Mouse (Mus musculus): ENCODE measurements around the gene Rgl3. TPM values are rescaled to one million over a fixed set of nuclear protein-coding genes. Genes with fewer than 3 reads are reported as not detected.

Gene Rgl3
- total RNA-seq, 2 experiments from 2014 or later = 1.7 to 1.9 TPM

- no peak for DNase-seq
Measured at GRCm38 (mm10) chr9:21947540-21948130, 41.6 kb downstream of the Rgl3 start.

- no peak for DNase-seq
Measured at GRCm38 (mm10) chr9:21944267-21944666, 45.0 kb downstream of the Rgl3 start.

- DNase-seq = no peak
Measured at GRCm38 (mm10) chr9:21943638-21944037, 45.6 kb downstream of the Rgl3 start.

GRCm38 (mm10) chr9:21943046-21943445 is 46.2 kb downstream of the Rgl3 start:
- no peak for DNase-seq

- DNase-seq = no peak
Measured at GRCm38 (mm10) chr9:21938234-21938855, 50.9 kb downstream of the Rgl3 start.

- peak in 1 of 2 experiments; percentile 51 for DNase-seq
Measured at GRCm38 (mm10) chr9:21937711-21938175, 51.5 kb downstream of the Rgl3 start.

- peak; percentile 97 for DNase-seq
Measured at GRCm38 (mm10) chr9:21936692-21937570, 52.3 kb downstream of the Rgl3 start, which contains the start of gene Plppr2. Gene Plppr2 (plus strand): TSS chr9:21937033.

GRCm38 (mm10) chr9:21935466-21936131 is 53.6 kb downstream of the Rgl3 start:
- DNase-seq = no peak

GRCm38 (mm10) chr9:21934021-21934420 is 55.2 kb downstream of the Rgl3 start:
- no peak for DNase-seq

- no peak for DNase-seq
Measured at GRCm38 (mm10) chr9:21932445-21933137, 56.7 kb downstream of the Rgl3 start.

GRCm38 (mm10) chr9:21932006-21932405 is 57.2 kb downstream of the Rgl3 start:
- DNase-seq = no peak

DNA sequence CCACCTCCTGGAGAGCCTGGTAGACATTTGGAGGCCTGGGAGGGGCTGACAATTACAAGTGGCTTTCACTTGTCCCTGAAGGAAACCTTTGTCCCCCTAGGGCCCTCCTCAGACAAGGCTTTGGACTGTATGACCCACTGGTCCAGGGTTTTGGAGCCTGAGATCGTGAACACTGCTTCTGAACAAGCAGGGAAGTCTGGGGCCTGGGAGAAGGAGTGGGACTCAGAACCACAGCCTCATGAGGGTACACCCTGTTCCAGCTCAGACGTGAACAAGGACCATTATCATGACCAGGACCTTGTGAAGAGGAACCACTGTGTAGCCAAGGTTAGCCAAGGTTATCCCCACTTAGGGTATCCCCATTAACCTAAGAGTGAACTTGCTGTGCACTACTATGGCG is 60.0 kb downstream of the Rgl3 start:
- no peak for DNase-seq

DNA sequence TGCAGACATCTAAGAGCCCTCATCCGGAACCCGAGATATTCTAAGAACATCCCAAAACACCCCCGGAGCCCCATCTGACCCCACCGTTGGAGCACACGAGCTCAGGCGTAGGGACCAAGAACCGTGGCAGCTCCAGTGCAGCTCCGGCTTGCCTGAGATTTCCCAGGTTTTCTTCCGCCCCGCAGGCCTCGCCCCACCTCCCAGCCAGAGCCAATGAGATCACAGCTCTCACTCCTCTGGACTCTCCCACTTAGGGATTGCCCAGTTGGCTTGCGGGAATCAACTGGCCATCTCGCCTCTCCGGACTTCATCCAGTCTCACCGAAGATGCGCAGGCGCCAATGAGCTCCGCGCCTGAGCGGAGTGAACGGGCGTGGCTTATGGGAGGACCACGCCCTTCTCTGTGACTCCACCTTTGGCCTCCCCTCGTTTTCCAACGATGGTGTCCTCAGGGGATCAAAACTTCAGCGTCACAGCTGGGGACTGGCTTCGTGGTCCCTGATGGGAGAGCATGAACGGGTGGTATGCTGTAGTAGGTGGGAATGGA is 62.0 kb downstream of the Rgl3 start, which contains the start of the genes Ccdc159 and Tmem205:
Gene Ccdc159 (plus strand): TSS at position 264 of the 546 bp plus-strand sequence.
Gene Tmem205 (minus strand): TSS at position 349 of the 546 bp plus-strand sequence.
- DNase-seq = peak; percentile 89 to 92

DNA sequence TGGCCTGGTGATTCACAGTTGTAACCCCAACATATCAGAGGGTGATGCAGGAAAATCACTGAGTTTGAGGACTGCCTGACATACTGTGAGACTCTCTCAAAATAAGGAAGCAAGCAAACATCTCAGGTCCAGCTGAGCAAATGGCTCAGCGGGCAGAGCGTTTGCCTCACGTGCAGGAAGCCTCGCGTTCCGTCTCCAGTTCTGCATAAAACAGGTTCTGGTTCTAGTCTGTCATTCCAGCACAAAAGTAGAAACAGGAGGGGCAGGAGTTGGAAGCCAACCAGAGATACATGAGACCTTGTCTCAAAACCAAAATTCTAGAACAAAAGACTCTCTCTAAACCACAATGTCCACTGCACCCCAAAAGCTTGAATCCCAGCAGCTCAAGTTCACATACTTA is 62.5 kb downstream of the Rgl3 start:
- no peak for DNase-seq

GRCm38 (mm10) chr9:21926155-21926554 is 63.1 kb downstream of the Rgl3 start:
- DNase-seq = no peak

DNA sequence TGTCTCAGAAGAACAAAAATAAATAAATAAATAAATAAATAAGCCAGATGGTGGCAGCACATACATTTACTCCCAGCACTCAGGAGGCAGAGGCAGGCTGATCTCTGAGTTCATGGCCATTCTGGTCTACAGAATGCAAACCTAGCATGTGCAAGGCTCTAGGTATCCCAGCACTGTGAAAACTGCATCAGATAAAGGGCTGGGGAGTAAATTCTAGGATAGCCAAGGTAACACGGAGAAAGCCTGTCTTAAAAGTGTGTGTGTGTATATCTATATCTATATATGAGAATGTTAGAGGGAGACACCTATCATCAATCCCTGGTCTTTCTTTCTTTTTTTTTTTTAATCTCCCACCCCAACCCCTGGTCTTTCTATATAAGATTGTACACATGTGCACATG is 63.7 kb downstream of the Rgl3 start:
- DNase-seq = no peak

- DNase-seq = no peak
Measured at GRCm38 (mm10) chr9:21925034-21925433, 64.2 kb downstream of the Rgl3 start.

- no peak for DNase-seq
Measured at GRCm38 (mm10) chr9:21924099-21924493, 65.2 kb downstream of the Rgl3 start.

DNA sequence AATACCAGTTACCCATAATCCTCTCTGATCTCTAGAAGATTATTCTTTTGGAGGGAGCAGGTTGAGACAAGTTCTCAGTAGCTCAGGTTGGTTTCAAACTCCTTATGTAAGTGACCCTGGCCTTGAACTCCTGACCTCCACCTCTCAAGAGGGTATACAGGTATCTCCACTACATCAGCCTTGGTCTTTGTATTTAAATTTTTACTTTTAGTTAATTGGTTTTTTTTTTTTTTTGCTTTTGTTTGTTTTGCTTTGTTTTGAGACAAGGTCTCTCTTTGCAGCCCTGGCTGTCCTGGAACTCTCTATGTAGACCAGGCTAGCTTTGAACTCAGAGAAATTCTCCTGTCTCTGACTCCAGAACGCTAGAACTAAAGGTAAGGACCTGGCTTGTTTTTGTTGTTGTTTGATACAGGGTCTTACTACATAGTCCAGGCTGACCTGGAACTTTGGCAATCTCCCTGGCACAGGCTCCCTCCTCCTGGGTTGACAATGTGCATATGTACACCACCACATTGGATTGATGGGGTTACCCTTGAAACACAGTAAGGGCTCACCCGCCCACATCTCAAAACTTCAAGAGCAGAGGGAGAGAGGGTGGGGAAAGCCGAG is 65.7 kb downstream of the Rgl3 start:
- DNase-seq = no peak

DNA sequence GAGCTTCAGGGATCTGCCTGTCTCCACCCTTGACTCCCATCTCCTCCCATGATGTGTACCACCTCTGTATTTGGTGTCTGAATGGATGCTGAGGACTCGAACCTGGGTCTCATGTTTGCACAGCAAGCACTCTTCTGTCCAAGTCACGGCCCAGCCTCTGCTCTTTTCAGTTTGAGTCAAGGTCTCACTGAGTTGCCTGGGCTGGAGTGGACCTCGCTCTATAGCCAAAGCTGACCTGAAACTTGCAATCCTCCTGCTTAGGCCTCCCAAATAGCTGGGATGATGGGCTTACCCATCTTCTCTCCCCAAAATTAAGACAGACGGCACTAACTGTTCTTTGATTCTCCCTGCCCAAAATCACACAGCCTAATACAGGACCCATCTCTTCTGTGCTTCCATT is 66.2 kb downstream of the Rgl3 start:
- no peak for DNase-seq
